Mouse (Mus musculus) left cerebral cortex, postnatal 14 days (tissue): ENCODE results near the gene Stx16. TPM values are rescaled to one million over a fixed set of nuclear protein-coding genes. Genes with fewer than 3 reads are reported as not detected.

ENCODE experiments used
- DNase-seq, 2 experiments: peaks; one replicate each; pipeline ENCODE4 v3.0.0; 2021 to 2022; ENCODE audit warnings: low spot score in 2 of 2, mixed read lengths in 1 of 2
- intact Hi-C: fragments of 180-260 bp; cut with DNase I; formaldehyde crosslinking; loops from one replicate; pipeline ENCODE4 v1.15.1; 2025
- long read RNA-seq, 2 experiments: library from polyadenylated mRNA; stranded (forward); transcript quantifications; one replicate each; pipeline ENCODE4 v2.0.0; 2021
- total RNA-seq, 2 experiments: library from RNA; stranded (reverse); gene quantifications; 2 replicates each; pipeline ENCODE4 v1.2.3; 2021

The Stx16 gene
- total RNA-seq = 10 to 100 TPM; 40.2 to 41.2 TPM
- long read RNA-seq, experiment 1, partial matches to known transcripts = 0 of 5 reads
- long read RNA-seq, experiment 1, other reads (novel, unspliced or antisense) = 5 of 5 reads
- long read RNA-seq, experiment 2, partial matches to known transcripts = 0 of 9 reads
- long read RNA-seq, experiment 2, other reads (novel, unspliced or antisense) = 9 of 9 reads

DNA sequence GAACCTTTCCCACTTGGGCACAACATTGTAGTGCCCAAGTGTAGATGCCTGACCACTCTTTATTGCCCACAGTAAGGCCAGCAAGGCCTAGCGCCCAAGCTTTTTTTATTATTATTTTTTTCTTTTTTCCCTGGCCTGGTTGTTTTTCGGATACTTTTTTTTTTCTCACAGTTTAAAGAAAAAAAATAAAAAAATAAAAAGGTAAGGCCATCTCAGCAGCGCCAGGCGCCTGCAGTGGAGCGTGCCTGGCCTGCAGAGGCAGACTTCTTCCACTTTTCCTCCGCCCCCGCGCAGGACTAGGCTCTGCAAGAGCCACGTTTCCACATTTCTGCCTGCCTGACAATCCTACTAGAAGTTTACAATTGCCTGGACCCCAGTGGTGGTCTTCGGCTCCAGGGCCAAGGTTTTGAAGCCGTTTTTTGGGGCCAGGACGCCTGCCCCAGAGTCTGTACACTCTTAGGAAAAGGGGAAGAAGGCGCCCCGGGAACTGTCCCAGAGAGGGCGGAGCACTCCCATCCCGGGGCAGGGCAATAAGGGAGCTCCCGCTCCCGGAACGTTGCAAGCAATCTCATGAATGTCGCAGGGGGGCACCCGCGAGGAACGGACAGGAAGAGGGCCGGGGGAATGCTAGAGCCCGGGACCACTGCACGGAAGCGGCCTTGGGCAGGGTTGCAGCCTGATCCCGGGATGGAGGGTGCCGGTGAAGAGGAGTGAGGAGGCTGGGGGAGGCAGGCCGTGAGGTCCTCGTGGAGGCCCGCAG, at the start of gene Stx16:
TSS of gene Stx16 (plus strand) at position 636 of the 760 bp plus-strand sequence.
- peak; percentile 89 to 90 for DNase-seq
- intact Hi-C loops = loop anchor here (5.0 to 10.0 kb wide), 2 partner anchors 206 to 491 kb away; partner anchors contain the start of gene Gnas

DNA sequence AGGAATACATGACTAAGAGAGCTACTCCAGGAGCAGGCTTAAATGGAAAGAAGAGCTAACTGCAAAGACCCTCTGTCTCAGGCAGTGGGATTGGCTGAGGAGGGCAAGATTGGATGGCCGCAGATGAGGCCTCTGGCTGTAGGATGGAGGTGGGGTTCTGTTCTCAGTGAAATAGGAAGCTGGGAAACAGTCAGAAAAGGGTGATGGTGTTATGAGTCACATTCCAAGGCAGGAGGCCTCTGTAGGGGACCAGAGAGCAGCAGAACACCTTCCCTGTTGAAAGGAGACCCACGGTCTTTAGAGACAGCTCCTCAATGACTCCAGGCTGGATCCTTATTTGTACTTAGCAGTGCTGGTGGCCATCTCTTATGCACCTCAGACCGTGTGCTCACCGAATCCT, 49.7 kb upstream of the Stx16 start:
- DNase-seq = no peak
- intact Hi-C loops = no loop called here

DNA sequence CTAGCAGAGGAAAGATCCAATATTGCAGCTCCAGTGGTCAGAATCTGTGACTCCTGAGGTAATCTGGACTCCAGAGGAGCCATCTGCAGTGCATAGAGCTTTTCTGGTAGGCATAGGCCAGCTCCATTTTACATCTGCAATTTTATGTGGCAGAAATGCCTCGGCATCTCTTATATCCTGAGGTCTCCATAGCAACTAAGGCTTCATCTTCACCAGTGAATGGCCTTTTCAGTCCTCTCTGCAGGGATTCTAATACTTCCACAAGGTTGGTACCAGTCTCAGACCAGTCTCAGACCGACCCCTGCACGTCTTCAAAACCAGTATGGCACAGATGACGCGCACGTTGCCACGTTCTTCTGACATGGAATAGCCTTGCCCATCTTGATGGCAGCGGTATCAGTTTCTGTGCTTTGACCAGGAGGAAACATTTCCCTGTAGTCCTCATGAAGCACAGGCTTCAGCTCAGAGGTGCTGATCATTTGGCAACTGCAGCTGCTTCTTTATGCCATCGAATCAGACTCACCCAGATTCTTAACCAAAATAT, 42.8 kb upstream of the Stx16 start:
- DNase-seq = peak in 1 of 2 experiments; percentile 15
- intact Hi-C loops = no loop called here

DNA sequence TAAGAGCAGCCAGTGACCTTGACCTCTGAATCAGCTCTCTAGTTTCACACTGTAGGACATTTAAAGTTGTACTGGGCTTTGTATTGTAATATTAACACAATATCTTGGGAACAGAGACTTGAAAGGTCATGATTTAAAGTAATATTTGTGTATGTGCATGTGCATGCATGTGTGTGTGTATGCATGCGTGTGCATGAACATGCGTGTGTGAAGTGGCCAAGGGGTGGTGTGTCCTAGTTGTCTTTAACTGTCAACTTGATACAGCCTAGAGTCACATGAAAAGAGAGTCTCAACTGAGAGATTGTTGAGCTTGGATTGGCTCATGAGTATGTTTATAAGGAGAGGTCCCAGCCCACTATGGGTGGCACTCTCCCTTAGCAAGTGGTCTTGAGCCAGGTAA, 28.5 kb upstream of the Stx16 start:
- DNase-seq = no peak
- intact Hi-C loops = no loop called here

DNA sequence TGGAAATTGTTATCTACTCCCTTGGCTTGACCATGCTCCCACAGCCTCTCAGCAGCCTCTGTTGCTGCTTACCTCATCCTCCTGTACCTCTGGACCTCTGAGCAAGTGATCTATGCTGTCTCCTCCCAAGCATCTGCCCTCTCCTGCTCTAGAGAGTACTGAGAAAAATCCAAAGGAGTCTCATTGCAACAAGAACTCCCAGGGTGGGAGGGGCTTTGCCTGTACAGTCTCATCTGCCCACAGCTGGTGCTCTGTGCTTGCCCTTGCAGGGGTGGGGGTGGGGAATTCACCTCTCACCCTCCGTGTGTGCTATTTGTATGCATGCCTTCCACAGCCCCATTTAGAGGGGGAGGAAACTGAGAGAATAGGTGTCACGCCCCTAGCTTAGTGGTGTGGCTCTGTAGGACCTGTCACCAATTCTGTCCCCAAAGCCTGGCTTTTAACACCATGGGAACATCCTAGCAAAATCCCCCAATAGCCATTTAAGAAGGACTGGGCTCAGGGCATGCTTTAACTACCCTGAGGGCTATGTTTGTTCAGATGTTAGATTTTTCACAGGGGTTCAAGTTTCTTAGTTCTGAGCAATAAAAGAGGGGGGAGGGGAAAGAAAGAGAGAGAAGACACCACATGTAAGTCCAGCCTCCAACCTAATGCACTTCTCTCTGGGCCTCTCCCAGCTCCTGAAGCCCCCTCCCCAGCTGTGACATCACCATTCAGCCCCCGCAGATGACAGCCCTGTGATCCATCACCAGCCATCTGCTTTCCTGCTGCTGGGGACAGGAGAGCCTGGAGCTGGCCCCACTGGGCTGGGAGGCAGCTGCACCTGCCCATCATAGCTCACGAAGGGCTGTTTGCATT, 26.4 kb upstream of the Stx16 start:
- intact Hi-C loops = no loop called here
- DNase-seq = no peak

DNA sequence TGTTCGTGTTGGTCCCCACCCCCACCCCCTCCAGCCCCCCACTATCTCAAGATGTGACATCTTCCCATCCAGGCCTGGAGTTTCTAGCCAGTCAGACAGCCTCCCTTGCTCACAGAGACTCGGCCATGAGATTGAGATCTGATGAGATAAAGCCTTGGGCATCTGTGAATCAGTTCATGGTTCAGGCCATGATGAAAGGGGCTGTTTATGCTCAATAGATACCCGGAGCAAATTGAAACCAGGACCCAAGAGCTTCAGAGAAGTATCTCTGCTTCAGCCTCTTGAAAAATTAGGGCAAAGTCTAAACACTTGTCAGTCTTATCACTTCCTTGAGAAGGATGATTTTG, 25.8 kb upstream of the Stx16 start:
- no peak for DNase-seq
- intact Hi-C loops = no loop called here

DNA sequence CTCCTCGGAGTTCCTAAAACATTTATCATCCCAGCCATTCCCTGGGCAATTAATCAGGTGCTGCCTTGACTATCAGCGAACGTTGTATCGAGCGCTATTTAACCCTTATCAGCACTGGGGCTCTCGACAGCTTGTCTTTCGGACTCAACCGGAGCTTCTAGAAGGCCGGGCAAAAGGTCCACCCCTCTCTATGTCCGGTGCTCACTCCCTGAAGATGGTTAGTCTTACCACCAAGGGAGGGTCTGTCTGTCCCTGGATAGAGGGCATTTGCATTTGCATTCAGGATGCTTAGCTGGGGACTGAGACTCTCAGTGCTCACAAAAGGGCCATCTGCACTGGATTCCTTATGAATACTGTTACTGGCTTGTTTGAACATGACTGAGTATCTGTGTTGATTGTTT, 25.0 kb upstream of the Stx16 start:
- no peak for DNase-seq
- intact Hi-C loops = no loop called here

DNA sequence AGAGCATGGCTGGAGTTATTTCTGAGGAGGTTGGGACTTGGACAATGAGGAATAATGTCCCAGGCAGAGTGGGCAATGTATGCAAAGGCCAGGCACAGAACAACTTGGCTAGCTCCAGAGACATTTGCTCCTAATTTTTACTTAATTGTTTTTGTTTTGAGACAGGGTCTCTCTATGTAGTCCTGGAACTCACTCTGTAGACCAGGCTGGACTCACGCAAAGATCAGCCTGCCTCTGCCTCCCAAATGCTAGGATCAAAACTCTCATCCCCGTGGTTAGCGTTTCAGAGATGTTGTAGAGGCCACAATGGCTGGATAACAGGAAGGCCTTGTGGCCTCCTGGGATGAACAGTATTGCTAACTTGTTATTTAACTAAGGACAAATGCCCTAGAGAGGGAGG, 21.6 kb upstream of the Stx16 start:
- intact Hi-C loops = no loop called here
- DNase-seq = no peak

DNA sequence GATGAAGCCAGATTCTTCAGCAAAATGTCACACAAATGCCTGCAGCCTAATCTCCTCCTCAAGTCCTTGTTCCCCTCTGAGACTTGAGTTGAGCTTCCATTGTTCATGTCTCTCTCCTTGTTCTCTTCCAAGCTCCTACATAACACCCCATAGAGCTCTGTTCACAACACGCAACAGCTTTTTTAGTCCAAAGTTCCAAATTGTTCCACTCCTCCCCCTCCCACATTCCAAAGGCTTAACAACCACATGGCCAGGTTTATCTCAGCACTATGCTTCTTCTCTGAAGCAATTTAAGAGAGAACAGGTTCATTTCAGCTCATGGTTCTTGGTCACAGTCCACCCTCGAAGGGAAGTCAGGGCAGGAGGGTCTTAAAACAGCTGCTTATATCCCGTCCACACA, 18.4 kb upstream of the Stx16 start:
- no peak for DNase-seq
- intact Hi-C loops = no loop called here

DNA sequence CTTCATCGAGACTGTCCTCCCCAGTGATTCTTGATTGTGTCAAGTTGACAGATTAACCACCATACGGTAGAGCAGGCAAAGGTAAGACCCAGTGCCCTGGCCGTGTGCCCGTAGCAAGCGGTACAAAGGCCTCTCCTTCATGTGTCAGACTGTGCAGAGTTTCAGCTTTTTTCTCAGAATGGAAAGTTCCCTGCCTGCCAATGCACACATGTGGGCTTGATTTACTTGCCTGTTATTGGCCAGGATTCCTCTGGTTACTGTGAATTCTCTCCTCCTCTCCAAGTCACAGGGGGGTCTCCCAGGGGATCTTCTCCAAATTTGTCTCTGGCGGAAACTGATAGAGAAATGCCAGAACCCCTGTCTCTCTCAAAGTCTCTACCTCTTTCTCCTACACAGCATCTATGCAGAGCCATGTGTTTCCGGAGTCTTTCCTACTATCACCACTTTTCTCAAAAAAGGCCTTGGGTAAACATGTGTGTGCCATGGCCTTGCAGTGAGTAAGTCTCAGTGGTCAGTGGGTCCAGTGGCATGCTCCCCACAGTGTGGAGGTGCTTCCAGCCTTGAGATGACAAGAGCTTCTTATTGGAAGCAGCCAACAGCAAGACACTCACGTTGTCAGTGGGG, 17.7 kb upstream of the Stx16 start:
- no peak for DNase-seq
- intact Hi-C loops = no loop called here

DNA sequence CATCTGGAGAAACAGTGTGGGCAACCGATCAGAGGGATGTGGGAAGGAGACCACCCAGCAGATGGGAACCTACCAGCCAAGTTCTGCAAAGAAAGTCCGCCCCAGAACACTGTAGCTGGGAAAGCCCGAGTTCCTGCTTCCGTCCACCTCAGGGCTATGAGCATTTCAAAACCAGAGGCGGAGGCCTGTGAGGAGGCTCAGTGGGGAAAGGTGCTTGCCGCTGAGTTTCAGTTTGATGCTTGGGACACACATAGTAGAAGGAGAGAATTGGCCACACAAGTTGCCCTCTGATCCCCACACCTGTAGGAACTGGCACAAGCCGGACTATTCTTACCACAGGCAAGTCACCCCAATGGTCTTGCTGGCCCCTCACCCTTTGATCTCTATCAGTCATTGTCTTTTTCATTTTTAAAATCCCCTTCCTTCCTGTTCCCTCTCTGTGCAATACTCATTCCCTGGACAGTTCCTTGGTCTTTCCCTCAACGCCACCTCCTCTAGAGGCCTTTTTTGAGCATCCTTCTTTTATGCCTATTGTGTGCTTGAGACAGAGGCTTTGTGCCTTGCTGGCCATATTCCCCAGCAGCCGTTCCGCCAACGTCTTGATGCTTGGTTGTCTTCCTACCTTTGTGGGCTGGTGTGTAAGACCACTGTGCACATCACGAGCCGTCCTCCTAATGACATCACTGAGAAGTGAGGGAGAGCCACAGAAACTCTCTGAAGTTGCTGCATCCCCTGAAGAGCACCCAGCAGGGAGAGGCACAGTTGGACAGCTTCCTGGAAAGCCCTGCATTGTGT, 16.3 kb upstream of the Stx16 start:
- no peak for DNase-seq
- intact Hi-C loops = no loop called here

DNA sequence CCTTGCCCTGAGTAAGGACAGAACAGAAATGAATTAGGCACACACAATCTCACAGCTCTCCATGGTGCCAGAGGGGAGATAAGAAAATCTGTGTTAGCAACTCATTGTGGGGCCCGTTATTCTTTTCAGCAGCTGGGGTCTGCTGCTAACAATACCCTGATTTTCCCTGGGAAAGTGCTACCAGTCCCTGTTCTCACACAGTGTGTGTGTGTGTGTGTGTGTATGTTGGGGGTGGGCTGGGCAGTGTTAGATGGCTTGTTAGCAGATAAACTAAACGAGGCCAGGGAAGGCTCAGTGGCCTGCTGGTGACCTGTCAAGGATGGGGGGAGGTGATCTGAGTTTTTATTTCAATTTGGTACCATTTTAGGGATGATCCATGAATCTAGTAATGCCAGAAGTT, 14.9 kb upstream of the Stx16 start:
- intact Hi-C loops = no loop called here

DNA sequence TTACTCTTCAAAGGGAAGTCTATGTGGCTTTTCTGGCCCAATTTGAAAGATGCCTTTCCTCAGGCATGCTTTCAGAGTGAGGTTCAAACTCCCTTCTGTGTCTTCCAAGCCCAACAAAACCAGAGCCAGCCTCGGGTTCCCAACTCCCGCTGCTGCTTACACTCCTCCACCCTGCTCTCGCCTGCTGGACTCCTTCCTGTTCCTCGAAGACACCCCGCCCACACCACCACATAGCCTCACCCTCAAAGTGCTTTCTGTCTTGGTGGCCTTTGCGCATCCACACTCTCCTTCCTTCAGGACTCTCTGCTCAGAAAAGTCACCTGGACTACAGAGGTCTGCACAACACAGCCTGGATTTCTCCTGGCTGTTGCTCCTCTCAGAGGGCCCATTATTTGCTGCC, 13.0 kb upstream of the Stx16 start:
- DNase-seq = no peak

More for the DNA sequence above, 14.9 kb upstream of the Stx16 start:
- DNase-seq = no peak

DNA sequence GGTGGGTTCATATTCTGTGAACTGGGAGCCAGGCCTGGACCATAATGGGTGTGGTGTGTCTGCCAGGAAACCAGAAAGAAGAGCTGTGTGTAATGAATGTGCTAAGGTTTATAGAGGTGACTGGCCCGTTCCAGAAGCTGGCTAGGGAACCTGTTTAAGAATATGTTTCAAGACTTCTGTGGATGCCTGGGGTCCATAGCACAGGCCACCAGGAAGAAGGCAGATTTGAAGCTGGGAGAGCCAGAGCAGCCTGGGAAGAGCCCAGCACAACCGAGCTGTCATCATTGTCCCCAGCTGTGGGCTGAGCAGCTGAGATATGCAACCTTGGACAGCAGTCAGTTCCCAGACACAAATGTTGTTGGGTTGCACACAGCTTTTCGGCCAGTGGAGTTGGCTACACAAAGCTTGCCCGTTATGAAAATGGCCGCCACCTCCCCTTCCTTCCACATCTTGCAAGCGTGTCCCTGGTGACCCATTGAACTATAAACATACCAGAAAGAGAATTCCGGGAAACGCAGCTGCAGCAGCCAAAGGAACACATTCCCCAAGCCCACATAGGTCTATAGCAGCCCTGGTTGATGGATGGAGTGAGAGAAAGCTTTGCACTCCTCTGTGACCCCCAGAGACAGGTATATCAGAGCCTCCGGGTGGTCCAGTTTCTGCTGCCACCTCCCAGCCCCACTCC, 12.4 kb upstream of the Stx16 start:
- DNase-seq = no peak
- intact Hi-C loops = no loop called here

More for the DNA sequence above, 13.0 kb upstream of the Stx16 start:
- intact Hi-C loops = no loop called here

DNA sequence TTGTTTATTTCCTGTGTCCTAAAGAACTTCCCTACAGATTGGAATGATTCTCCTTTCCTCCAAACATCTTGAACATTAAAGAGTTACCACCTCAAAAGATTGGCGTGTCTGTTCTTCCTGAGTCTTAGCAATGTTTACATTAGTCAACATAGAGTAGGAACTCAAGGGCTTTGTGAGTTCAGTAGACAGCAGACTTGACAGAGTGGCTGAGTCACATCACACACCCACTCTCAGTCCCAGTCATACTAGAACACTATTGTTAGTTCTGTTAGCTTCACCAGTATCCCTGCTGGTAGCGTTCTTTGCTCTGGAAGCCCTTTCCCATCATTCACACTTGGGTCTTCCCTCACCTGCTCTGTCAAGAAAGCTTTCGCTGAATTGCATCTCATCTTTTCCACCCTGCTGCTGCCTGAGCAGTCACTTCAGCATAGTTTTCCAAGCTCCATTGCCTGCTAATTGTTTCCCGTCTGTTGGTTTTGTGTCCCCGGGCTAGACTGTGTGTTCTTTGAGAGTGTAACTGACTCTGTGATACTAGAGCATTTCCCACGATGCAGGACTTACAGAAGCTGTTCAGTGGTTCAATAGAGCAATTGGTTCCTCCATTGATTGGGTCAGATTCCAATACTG, 8.2 kb upstream of the Stx16 start:
- intact Hi-C loops = no loop called here
- no peak for DNase-seq

DNA sequence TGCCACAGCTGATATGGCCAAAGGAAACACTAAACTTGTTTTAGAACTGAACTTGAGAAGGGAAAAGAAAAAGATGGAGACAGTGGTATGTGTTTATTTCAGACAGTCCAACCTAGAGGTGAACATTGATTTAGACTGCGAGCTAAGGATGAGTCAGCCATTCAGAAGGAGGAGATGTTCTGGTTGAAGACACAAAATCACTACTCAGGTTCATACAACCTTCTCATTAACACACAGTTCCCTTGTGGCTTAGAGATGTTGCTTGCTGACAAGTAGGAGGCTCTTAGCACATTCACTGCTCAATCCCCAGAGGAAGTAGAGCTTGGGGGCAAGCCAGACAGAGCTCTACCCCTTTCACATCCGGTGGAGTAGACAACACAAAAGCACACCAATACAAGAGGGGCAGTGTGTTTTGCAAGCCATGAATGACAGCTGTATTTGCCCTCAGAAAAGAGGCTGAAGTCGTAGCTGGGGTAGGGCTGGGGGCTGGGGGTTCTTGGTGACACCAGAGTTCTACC, 6.5 kb upstream of the Stx16 start:
- intact Hi-C loops = loop anchor here (10.0 kb wide), 1 partner anchor 485 kb away; no protein-coding TSS in a partner anchor
- DNase-seq = no peak

DNA sequence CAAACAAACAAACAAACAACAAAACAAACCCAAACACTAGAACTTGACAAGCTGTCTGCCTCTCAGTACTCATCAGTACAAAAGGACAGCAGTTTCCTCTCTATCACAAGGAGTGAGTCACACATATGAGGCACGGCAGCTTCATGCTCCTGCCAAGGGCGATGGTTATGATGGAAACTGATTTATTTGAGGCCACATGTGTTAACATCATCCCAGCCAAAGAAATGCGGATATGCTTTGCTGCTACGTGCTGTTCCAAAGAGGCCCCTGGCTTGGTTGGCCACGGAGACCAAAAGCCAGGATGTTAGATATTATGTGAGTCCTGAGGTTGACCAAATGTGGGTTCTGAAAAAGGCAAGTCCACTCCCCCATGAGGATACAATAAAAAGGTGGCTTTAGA, 4.7 kb upstream of the Stx16 start:
- intact Hi-C loops = loop anchor here (10.0 kb wide), 1 partner anchor 487 kb away; no protein-coding TSS in a partner anchor
- DNase-seq = no peak
